Mouse (Mus musculus): ENCODE measurements around the gene Kremen2.

DNA sequence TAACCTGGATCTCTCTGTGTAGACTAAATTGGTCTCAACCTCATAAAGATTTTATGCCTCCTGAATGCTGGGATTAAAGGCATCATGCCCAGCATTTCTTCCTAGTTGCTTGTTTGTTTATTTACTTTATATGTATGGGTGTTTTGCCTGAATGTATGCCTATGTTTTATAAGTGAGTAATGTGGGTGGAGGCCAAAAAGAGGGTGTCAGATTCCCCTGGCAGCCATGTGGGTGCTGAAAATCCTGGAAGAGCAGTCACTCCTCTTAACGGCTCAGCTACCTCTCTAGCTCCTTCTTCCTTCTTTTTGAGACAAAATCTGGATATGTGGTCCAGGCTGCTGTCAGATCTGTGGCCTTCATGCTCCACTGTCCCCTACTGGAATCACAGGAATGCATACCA, 15.2 kb downstream of the Kremen2 start:
- no peak for TF ChIP-seq CTCF (IDR thresholded peaks at IDR 0.05; ENCODE audit: insufficient read depth, low read length)
- TF ChIP-seq POLR2A (IDR thresholded peaks at IDR 0.05; ENCODE audit: borderline replicate concordance, extremely low read depth, low read depth, low read length), result no peak
